Mouse (Mus musculus) kidney, adult 2 months (tissue): ENCODE data around the gene Mfsd6. TPM values are rescaled to one million over a fixed set of nuclear protein-coding genes. Genes with fewer than 3 reads are reported as not detected.

Source experiments
- DNase-seq: peaks from one replicate; pipeline ENCODE4 v3.0.0; 2021
- H3K27ac ChIP-seq: fragments of 200-500 bp; 2 replicates; pipeline ENCODE4 v1.5.1; 2012; ENCODE audit warnings: low read depth, low read length, control low read depth, inconsistent platforms; ENCODE audit not compliant: insufficient read depth
- H3K27me3 ChIP-seq: fragments of 200-500 bp; replicated peaks from 2 replicates; pipeline ENCODE4 v1.6.1; 2012; ENCODE audit warnings: mild to moderate bottlenecking, moderate library complexity, low read length, inconsistent platforms; ENCODE audit not compliant: control insufficient read depth, insufficient read depth
- H3K36me3 ChIP-seq: fragments of 200-500 bp; 2 replicates; pipeline ENCODE4 v1.6.1; 2012; ENCODE audit warnings: mild to moderate bottlenecking, moderate library complexity, low read length, inconsistent platforms; ENCODE audit not compliant: control insufficient read depth, insufficient read depth
- H3K4me1 ChIP-seq: fragments of 200-500 bp; 2 replicates; pipeline ENCODE4 v1.6.1; 2011; ENCODE audit warnings: low read length; ENCODE audit not compliant: control insufficient read depth, insufficient read depth
- H3K4me3 ChIP-seq: fragments of 200-500 bp; 2 replicates; pipeline ENCODE4 v1.5.1; 2011; ENCODE audit warnings: mild to moderate bottlenecking, low read depth, low read length, control low read depth; ENCODE audit not compliant: insufficient read depth
- CTCF ChIP-seq: fragments of 200-500 bp; conservative IDR thresholded peaks from 2 replicates; pipeline ENCODE4 v1.5.1; 2011; ENCODE audit warnings: low read depth, mild to moderate bottlenecking, control low read depth, low read length, moderate library complexity, mixed read lengths; ENCODE audit not compliant: insufficient read depth, insufficient read length
- POLR2A ChIP-seq: fragments of 200-500 bp; IDR thresholded peaks from one replicate; pipeline ENCODE4 v1.6.1; 2011; ENCODE audit warnings: low read depth, low read length, control low read depth
- WGBS: fragments of 180-500 bp; shearing (Covaris S2); methylation state at CpG from one replicate; pipeline ENCODE4 v1.1.7; 2018; 5-methylcytosine and 5-hydroxymethylcytosine counted together
- polyA plus RNA-seq: library from polyadenylated mRNA; depleted of rRNA; stranded (reverse); fragments of >200 nt; gene quantifications from 2 replicates; pipeline ENCODE4 v1.2.3, GENCODE M21; 2012; rRNA removed

The Mfsd6 gene
- 9.7 and 10.0 TPM in 2 replicates for polyA plus RNA-seq

DNA sequence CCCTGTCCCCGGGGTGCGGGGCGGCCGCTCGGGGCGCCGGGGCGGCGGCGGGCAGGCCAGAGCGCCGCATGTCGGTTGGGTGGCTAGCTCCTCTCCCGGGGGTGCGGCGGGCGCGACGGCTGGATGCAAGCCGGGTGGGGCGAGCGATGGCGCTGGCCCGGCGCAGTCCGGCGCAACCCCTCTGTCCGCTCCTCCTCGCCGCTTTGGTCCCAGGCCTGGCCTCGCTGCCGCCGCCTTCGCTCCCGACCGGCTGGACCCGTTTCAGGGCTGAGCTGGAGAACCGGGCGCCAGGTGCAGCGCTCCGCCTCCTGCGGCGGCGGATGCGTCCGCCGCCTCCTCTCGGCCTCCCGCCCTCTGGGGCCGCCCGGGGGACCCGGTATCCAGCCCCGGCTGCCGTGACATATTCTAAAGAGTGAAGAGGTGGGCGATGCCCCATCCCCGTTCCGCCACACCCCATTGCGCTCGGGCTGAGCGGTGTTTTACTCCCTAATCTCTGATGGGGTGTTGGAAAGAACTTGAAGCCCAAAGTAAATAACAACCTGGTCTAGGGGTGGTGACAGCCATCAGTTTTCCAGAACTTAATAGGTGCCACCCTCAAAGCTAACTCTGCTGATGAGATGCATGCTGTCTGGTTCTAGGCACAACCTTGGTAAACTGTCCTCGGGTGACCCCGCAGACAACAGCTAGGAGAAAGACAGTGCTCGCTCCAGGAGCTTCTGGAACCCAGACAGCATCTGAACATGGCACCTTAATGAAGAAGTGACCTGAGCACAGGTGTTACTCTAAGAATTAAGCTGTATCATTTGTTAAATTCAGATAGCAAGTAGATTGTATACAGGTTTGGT lies at the start of gene Mfsd6:
Gene Mfsd6 (minus strand): TSS at position 407 of the 845 bp plus-strand sequence.
- H3K36me3 ChIP-seq: no peaks in the 10 kb centered on the region
- peak within 1 kb of the TSS; percentile 88 for H3K4me3 ChIP-seq
- TF ChIP-seq POLR2A: no peak
- no peak for TF ChIP-seq CTCF
- peak; percentile 68 for DNase-seq
- no peak within 1 kb of the TSS for H3K27ac ChIP-seq
- 3% methylated on average over 62 of the region's 63 CpGs for WGBS
- no peaks in the 10 kb centered on the region; the same call in 1 of the 2 replicates for H3K4me1 ChIP-seq
- H3K27me3 ChIP-seq: no peaks in the 10 kb centered on the region

DNA sequence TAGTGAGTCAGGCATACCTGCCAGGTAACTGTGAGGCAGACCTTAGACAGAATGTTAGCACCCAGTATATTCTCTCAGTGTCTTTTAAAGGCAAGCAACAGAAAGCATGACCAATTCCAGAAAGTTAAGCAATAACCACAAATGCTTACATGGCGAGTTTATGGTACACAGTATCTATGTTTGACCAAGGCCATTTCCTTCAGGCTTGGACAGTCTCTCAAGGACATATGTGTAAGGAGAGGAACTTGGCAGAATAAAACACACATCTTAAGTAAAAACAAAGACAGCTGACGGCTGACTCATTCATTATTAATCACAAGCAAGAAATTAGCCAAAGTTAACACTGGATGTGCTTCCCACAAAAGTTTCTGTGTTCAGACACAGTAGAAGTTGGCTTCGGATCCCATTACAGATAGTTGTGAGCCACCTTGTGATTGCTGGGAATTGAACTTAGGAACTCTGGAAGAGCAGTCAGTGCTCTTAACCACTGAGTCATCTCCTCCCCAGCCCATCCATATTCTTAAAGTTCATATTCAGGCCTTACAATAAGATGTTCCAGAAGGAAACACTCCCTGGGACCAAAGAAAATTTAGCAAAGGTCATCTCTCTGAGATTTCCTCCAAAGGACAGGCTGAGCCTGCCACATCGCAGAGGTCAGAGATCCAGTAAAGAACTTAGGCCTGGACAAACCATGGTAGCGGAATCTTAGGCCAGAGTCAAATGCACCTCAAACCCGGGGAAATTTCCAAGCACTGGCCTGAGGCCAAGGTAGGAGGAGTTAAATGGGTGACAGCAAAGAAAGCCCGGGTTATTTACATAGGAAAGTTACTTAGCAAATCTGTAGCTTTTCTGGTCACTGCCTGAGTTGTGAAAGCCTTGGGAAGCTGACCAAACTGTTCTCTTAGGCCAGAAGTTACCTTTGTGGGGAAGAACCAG lies 38.2 kb upstream of the Mfsd6 start:
- WGBS: 51% methylated on average over 7 of the region's 7 CpGs
- 0 out of 2 replicates have a peak overlapping the region, but pooled peaks have one; percentile 50 for H3K27ac ChIP-seq
- H3K4me1 ChIP-seq: no peaks in the 10 kb centered on the region
- no peak for TF ChIP-seq CTCF
- no peaks in the 10 kb centered on the region for H3K36me3 ChIP-seq
- no peaks in the 10 kb centered on the region for H3K27me3 ChIP-seq
- peak; percentile 21 for DNase-seq
- no peak overlapping the region for H3K4me3 ChIP-seq

DNA sequence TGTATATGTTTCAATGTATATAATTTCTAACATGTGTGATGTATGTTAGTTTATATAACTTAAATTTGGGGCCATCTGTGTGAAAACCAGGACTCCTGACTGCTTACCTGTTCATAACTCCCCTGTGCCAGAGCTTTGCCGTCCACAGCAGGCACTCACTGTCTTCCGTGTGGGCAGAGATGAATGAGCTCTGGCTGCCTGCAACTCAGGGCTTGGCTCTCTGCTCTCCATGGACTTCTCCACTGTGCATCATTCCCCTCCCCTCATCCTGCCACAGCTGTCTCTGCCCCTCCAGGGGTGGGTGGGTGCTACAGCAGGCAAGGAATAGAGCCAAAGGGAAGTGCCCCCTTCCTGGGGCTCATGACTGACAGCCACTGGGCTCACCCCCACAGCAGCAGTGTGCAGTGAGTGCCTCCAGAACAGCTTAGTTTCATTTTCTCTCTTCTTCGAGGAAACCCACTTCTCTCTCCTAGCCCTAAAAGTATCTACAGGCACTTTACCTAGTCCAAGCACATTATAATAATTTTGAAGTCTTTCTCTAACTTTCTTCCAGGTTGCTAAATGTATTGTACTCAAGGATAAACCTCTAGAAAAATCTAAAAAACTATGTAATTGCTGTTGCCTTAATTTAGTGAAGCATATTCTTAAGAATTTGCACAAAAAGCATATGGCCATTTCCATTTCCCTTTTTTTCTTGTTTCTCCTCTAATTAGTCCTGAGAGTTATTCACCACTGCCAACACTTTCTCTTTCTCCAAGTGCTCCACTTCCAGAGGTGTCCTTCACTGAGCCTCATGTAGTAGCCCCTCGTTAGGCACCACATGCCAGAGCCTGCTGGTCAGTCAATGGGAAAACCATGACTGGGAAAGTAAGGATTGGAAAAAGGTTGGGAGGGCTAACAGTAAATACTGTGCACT lies 36.9 kb upstream of the Mfsd6 start:
- Histone ChIP-seq H3K36me3 (no peaks in the 10 kb centered on the region), H3K4me3 (no peak overlapping the region), H3K27me3 (no peaks in the 10 kb centered on the region), H3K4me1 (no peaks in the 10 kb centered on the region), H3K27ac (no peak overlapping the region)
- TF ChIP-seq POLR2A: no peak
- no peak for TF ChIP-seq CTCF
- no peak for DNase-seq
- 64% methylated on average over 4 of the region's 4 CpGs for WGBS

DNA sequence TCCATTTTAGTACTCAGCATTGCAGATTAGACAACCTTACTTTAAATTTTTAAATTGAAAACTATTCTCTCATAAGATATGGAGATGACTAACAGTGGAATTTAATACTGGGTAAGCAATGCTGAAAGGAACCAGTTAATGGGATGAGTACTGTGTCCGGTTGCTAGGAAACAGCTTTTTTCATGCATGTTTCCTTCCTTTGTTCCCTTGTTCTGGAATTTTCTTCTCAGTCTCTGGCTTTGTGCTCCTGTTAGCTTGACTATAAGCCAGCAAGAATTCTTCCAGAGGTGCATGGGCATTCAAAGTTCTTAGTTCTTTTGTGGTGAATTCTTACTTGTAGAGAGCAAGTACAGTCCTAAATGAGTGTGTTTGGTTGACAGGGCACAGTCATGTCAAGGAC lies 30.9 kb upstream of the Mfsd6 start:
- no peak overlapping the region for H3K4me3 ChIP-seq
- H3K36me3 ChIP-seq: no peaks in the 10 kb centered on the region
- H3K27ac ChIP-seq: no peak overlapping the region
- TF ChIP-seq CTCF (no peak), POLR2A (no peak)
- WGBS: 72% methylated on average over 1 of the region's 1 CpGs
- DNase-seq: no peak
- H3K27me3 ChIP-seq: no peaks in the 10 kb centered on the region
- no peaks in the 10 kb centered on the region for H3K4me1 ChIP-seq

DNA sequence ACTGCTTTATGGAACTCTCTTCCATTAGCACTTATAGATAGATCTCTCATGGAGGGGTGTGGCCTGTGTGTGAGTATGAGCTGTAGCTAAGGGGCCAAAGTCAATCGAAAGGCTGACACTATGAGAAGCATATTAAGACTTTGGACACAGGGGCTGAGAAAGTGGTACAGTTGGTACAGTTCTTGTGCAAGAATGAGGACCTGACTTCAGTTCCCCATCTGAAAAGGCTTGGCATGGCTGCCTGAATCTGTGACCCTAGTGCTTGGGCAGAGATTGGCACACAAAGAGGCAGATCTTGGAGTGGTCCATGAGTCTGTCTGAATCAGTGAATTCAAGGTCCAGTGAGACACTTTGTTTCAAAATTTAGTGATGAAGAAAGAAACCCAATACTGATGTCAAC lies 27.1 kb upstream of the Mfsd6 start:
- Histone ChIP-seq H3K27me3 (no peaks in the 10 kb centered on the region), H3K4me1 (no peaks in the 10 kb centered on the region), H3K27ac (no peak overlapping the region), H3K4me3 (no peak overlapping the region), H3K36me3 (no peaks in the 10 kb centered on the region)
- DNase-seq: no peak
- WGBS: 90% methylated on average over 1 of the region's 1 CpGs
- no peak for TF ChIP-seq POLR2A
- no peak for TF ChIP-seq CTCF

DNA sequence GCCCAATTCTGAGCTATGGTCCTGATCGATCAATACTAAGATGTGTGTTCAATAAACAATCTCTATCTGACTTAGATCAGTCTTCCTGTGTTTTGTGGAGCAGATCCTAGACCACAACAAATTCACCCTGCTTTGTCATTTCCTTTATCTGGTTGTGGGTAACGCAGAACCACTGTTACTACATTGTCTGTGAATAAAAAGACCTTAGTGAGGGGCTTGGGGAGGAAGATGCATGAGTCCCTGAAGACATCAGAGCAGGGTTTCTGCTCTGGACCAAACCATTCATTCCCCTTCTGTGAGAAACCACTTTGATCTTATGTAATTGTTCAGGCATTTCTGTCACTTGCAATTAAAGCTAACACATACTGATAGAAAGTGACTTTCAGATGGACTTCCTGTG lies 26.6 kb upstream of the Mfsd6 start:
- no peaks in the 10 kb centered on the region for H3K4me1 ChIP-seq
- WGBS: 88% methylated on average over 2 of the region's 2 CpGs
- no peaks in the 10 kb centered on the region for H3K27me3 ChIP-seq
- TF ChIP-seq POLR2A (no peak), CTCF (no peak)
- DNase-seq: no peak
- H3K4me3 ChIP-seq: no peak overlapping the region
- no peak overlapping the region for H3K27ac ChIP-seq
- H3K36me3 ChIP-seq: no peaks in the 10 kb centered on the region
